Mouse (Mus musculus) heart, postnatal 0 days (tissue): ENCODE data around the gene Umodl1. TPM values are rescaled to one million over a fixed set of nuclear protein-coding genes. Genes with fewer than 3 reads are reported as not detected.

ENCODE experiments used
- ATAC-seq: fragments of 200-750 bp; cut with Nextera tagmentation; 2 replicates; pipeline ENCODE4 v1.8.0; 2017; ENCODE audit warnings: low read depth, moderate number of reproducible peaks, moderate library complexity; ENCODE audit not compliant: insufficient read depth
- DNase-seq: peaks from one replicate; pipeline ENCODE4 v3.0.0-alpha.2; 2016; ENCODE audit warnings: low spot score
- H3K27ac ChIP-seq: fragments of 300-500 bp; sonication (generic); 2 replicates; pipeline ENCODE4 v1.5.1; 2014; ENCODE audit warnings: low read depth, mild to moderate bottlenecking
- H3K27me3 ChIP-seq: fragments of 300-500 bp; sonication (generic); 2 replicates; pipeline ENCODE4 v1.6.1; 2014; ENCODE audit warnings: low read length, mixed read lengths; ENCODE audit not compliant: control insufficient read depth, insufficient read depth
- H3K36me3 ChIP-seq: fragments of 300-500 bp; sonication (generic); replicated peaks from 2 replicates; pipeline ENCODE4 v1.6.1; 2014; ENCODE audit warnings: low read length, mixed read lengths; ENCODE audit not compliant: control insufficient read depth, insufficient read depth
- H3K4me1 ChIP-seq: fragments of 300-500 bp; sonication (generic); 2 replicates; pipeline ENCODE4 v1.6.1; 2014; ENCODE audit warnings: antibody characterized with exemption; ENCODE audit not compliant: control insufficient read depth, insufficient read depth
- H3K4me2 ChIP-seq: fragments of 300-500 bp; sonication (generic); 2 replicates; pipeline ENCODE4 v1.6.1; 2014; ENCODE audit warnings: low read depth, mild to moderate bottlenecking, low read length, moderate library complexity
- H3K4me3 ChIP-seq: fragments of 300-500 bp; sonication (generic); 2 replicates; pipeline ENCODE4 v1.5.1; 2014; ENCODE audit warnings: low read depth, low read length
- H3K9ac ChIP-seq: fragments of 300-500 bp; sonication (generic); replicated peaks from 2 replicates; pipeline ENCODE4 v1.6.1; 2014; ENCODE audit warnings: low read depth, low read length, mixed read lengths
- H3K9me3 ChIP-seq: fragments of 300-500 bp; sonication (generic); replicated peaks from 2 replicates; pipeline ENCODE4 v1.6.1; 2016; ENCODE audit warnings: low read length; ENCODE audit not compliant: control insufficient read depth
- CTCF ChIP-seq: IDR thresholded peaks from 2 replicates; pipeline ENCODE4 v1.5.1; 2016; ENCODE audit warnings: antibody characterized with exemption, control low read depth, low read depth
- EP300 ChIP-seq: IDR thresholded peaks from 2 replicates; pipeline ENCODE4 v1.6.1; 2016; ENCODE audit warnings: antibody characterized with exemption, low read depth
- WGBS: fragments of 180-500 bp; shearing (Covaris S2); extraction: QIAGEN DNeasy Blood & Tissue Kit; methylation state at CpG from one replicate; pipeline ENCODE4 v1.1.7; 2014; 5-methylcytosine and 5-hydroxymethylcytosine counted together
- polyA plus RNA-seq: library from polyadenylated mRNA; unstranded; fragments of >200 nt; fragmentation: Nextera tagmentation; extraction: Ambion mirVana; gene quantifications from 2 replicates; pipeline ENCODE4 v1.2.1, GENCODE M21; 2015
- total RNA-seq: library from RNA; depleted of rRNA; stranded (reverse); fragments of >200 nt; gene quantifications from 2 replicates; pipeline ENCODE4 v1.2.3, GENCODE M21; 2014; ENCODE audit warnings: low replicate concordance

Umodl1 gene
- total and polyA plus RNA-seq, 2 experiments from 2014 or later, result not detected

- no peak for DNase-seq
- WGBS, result 71% methylated on average over 4 of the region's 4 CpGs
- Histone ChIP-seq H3K9ac (no peak overlapping the region), H3K27me3 (no peaks in the 10 kb centered on the region), H3K9me3 (peaks cover 7% of the 10 kb centered on the region; the same call in 1 of the 2 replicates), H3K27ac (no peak overlapping the region), H3K4me1 (peaks cover 12% of the 10 kb centered on the region), H3K36me3 (no peaks in the 10 kb centered on the region), H3K4me3 (no peak overlapping the region), H3K4me2 (no peak overlapping the region)
- TF ChIP-seq CTCF, result no peak
- no peak for TF ChIP-seq EP300
- ATAC-seq, result no peak
These were observed 75.0 kb downstream of the Umodl1 start for GRCm38 (mm10) chr17:31029407-31029806.

GRCm38 (mm10) chr17:31032341-31032740, 77.9 kb downstream of the Umodl1 start:
- no peak for ATAC-seq
- H3K4me1 ChIP-seq, result peaks cover 19% of the 10 kb centered on the region

GRCm38 (mm10) chr17:31033251-31033650, 78.8 kb downstream of the Umodl1 start:
- no peaks in the 10 kb centered on the region for H3K36me3 ChIP-seq
- ATAC-seq, result no peak
- H3K4me2 ChIP-seq, result no peak overlapping the region
- H3K4me3 ChIP-seq, result no peak overlapping the region
- TF ChIP-seq CTCF (no peak), EP300 (no peak)
- peak overlapping the region; percentile 14; the same call in 1 of the 2 replicates for H3K27ac ChIP-seq
- H3K9me3 ChIP-seq, result peaks cover 7% of the 10 kb centered on the region; the same call in 1 of the 2 replicates
- no peaks in the 10 kb centered on the region for H3K27me3 ChIP-seq
- H3K4me1 ChIP-seq, result peaks cover 19% of the 10 kb centered on the region
- 53% methylated on average over 2 of the region's 2 CpGs for WGBS
- H3K9ac ChIP-seq, result no peak overlapping the region
- no peak for DNase-seq

More at GRCm38 (mm10) chr17:31032341-31032740, 77.9 kb downstream of the Umodl1 start:
- Histone ChIP-seq H3K27me3 (no peaks in the 10 kb centered on the region), H3K9ac (no peak overlapping the region), H3K9me3 (peaks cover 7% of the 10 kb centered on the region; the same call in 1 of the 2 replicates), H3K27ac (no peak overlapping the region), H3K4me2 (no peak overlapping the region), H3K36me3 (no peaks in the 10 kb centered on the region), H3K4me3 (no peak overlapping the region)
- WGBS, result 81% methylated on average over 4 of the region's 4 CpGs
- no peak for DNase-seq
- no peak for TF ChIP-seq EP300
- TF ChIP-seq CTCF, result no peak

- Histone ChIP-seq H3K9ac (no peak overlapping the region), H3K27ac (peak overlapping the region; percentile 67), H3K36me3 (no peaks in the 10 kb centered on the region), H3K9me3 (peaks cover 7% of the 10 kb centered on the region; the same call in 1 of the 2 replicates), H3K4me1 (peaks cover 19% of the 10 kb centered on the region), H3K4me3 (no peak overlapping the region), H3K4me2 (peak overlapping the region; percentile 27; the same call in 1 of the 2 replicates), H3K27me3 (no peaks in the 10 kb centered on the region)
- peak; percentile 82 for ATAC-seq
- TF ChIP-seq CTCF, result no peak
- TF ChIP-seq EP300, result no peak
- peak; percentile 47 for DNase-seq
- WGBS, result 18% methylated on average over 5 of the region's 5 CpGs
These were observed 79.7 kb downstream of the Umodl1 start for GRCm38 (mm10) chr17:31034165-31034564.

- ATAC-seq (no peak), DNase-seq (no peak)
- no peak overlapping the region for H3K4me3 ChIP-seq
- no peak overlapping the region for H3K27ac ChIP-seq
- 56% methylated on average over 9 of the region's 9 CpGs for WGBS
- peaks cover 19% of the 10 kb centered on the region for H3K4me1 ChIP-seq
- no peak for TF ChIP-seq CTCF
- no peak for TF ChIP-seq EP300
- H3K9ac ChIP-seq, result no peak overlapping the region
- H3K27me3 ChIP-seq, result no peaks in the 10 kb centered on the region
- peaks cover 7% of the 10 kb centered on the region; the same call in 1 of the 2 replicates for H3K9me3 ChIP-seq
- no peak overlapping the region for H3K4me2 ChIP-seq
- H3K36me3 ChIP-seq, result no peaks in the 10 kb centered on the region
These were observed 80.4 kb downstream of the Umodl1 start for GRCm38 (mm10) chr17:31034674-31035356.
